Mouse (Mus musculus) CH12.LX (cell line): ENCODE data around the gene Zbtb20. TPM values are rescaled to one million over a fixed set of nuclear protein-coding genes. Genes with fewer than 3 reads are reported as not detected.

Experiments
- DNase-seq: peaks from one replicate; pipeline ENCODE4 v3.0.0-alpha.2; 2013; ENCODE audit errors: extremely low read depth
- H3K27ac ChIP-seq: 2 replicates; pipeline ENCODE4 v1.5.1; 2012; ENCODE audit warnings: low read depth, mild to moderate bottlenecking, control low read depth, moderate library complexity; ENCODE audit not compliant: insufficient read depth
- H3K27me3 ChIP-seq: replicated peaks from 2 replicates; pipeline ENCODE3; 2012; ENCODE audit warnings: inconsistent platforms
- H3K36me3 ChIP-seq, 2 experiments: replicated peaks in 1 of 2; 2 replicates each; pipeline versions ENCODE3 to v1.6.1; 2012; ENCODE audit warnings: inconsistent platforms in 1 of 2, low read length in 1 of 2, mild to moderate bottlenecking in 1 of 2, mixed read lengths in 1 of 2, moderate library complexity in 1 of 2; ENCODE audit not compliant: control insufficient read depth in 1 of 2, insufficient read depth in 1 of 2
- H3K4me1 ChIP-seq, 2 experiments: 2 replicates each; pipeline ENCODE4 v1.6.1; 2012; ENCODE audit warnings: inconsistent platforms in 1 of 2, moderate library complexity in 1 of 2; ENCODE audit not compliant: insufficient read depth in 2 of 2, control insufficient read depth in 1 of 2
- H3K4me2 ChIP-seq: 2 replicates; pipeline ENCODE4 v1.6.1; 2012; ENCODE audit warnings: low read depth, mild to moderate bottlenecking, control low read depth; ENCODE audit not compliant: poor library complexity, insufficient read depth, severe bottlenecking
- H3K4me3 ChIP-seq, 3 experiments: fragments of 150-350 bp in 1 of 3; sonication (generic) in 1 of 3; replicated peaks in 1 of 3; 2 replicates each; pipeline versions ENCODE3 to v1.5.1; 2011 to 2012; ENCODE audit warnings: low read depth in 2 of 3, low read length in 2 of 3, mild to moderate bottlenecking in 2 of 3, moderate library complexity in 2 of 3, control low read depth in 1 of 3, improper control_type of control experiment in 1 of 3, inconsistent platforms in 1 of 3, mixed read lengths in 1 of 3; ENCODE audit not compliant: poor library complexity in 1 of 3
- H3K79me2 ChIP-seq: replicated peaks from 2 replicates; pipeline ENCODE4 v1.6.1; 2012; ENCODE audit warnings: mild to moderate bottlenecking, moderate library complexity; ENCODE audit not compliant: control insufficient read depth, poor library complexity, insufficient read depth, severe bottlenecking; ENCODE audit errors: extremely low read depth
- H3K9ac ChIP-seq: 2 replicates; pipeline ENCODE4 v1.6.1; 2012; ENCODE audit warnings: low read depth, mild to moderate bottlenecking, control low read depth, moderate library complexity; ENCODE audit not compliant: insufficient read depth
- H3K9me3 ChIP-seq: replicated peaks from 2 replicates; pipeline ENCODE3; 2012; ENCODE audit warnings: low read length, inconsistent platforms, mixed read lengths
- BHLHE40 ChIP-seq: IDR thresholded peaks from 2 replicates; pipeline ENCODE4 v1.6.1; 2011; ENCODE audit warnings: mild to moderate bottlenecking, low read depth, low read length, improper control_type of control experiment
- CHD1 ChIP-seq: IDR thresholded peaks from 2 replicates; pipeline ENCODE4 v1.6.1; 2012; ENCODE audit warnings: low read depth, low read length, improper control_type of control experiment, inconsistent platforms
- CHD2 ChIP-seq: IDR thresholded peaks from 2 replicates; pipeline ENCODE4 v1.6.1; 2011; ENCODE audit warnings: low read length, improper control_type of control experiment
- CTCF ChIP-seq, 2 experiments: IDR thresholded peaks in 1 of 2; conservative IDR thresholded peaks in 1 of 2; 2 replicates each; pipeline ENCODE4 v1.5.1; 2011 to 2012; ENCODE audit warnings: low read depth in 2 of 2, low read length in 2 of 2, improper control_type of control experiment in 1 of 2, inconsistent platforms in 1 of 2, mild to moderate bottlenecking in 1 of 2, moderate library complexity in 1 of 2
- ELF1 ChIP-seq: IDR thresholded peaks from 2 replicates; pipeline ENCODE4 v1.6.1; 2014; ENCODE audit warnings: low read depth, mild to moderate bottlenecking, inconsistent platforms, low read length, improper control_type of control experiment
- EP300 ChIP-seq: IDR thresholded peaks from 2 replicates; pipeline ENCODE4 v1.6.1; 2011; ENCODE audit warnings: low read length, improper control_type of control experiment
- ETS1 ChIP-seq: conservative IDR thresholded peaks from 2 replicates; pipeline ENCODE4 v1.6.1; 2012; ENCODE audit warnings: low read depth, mild to moderate bottlenecking, inconsistent platforms, low read length, improper control_type of control experiment, moderate library complexity
- IRF4 ChIP-seq: IDR thresholded peaks from 2 replicates; pipeline ENCODE4 v1.6.1; 2014; ENCODE audit warnings: low read depth, mild to moderate bottlenecking, inconsistent platforms, low read length, improper control_type of control experiment
- JUN ChIP-seq: IDR thresholded peaks from 2 replicates; pipeline ENCODE4 v1.6.1; 2011; ENCODE audit warnings: low read depth, mild to moderate bottlenecking, low read length, improper control_type of control experiment, moderate library complexity; ENCODE audit not compliant: insufficient read depth
- JUND ChIP-seq: conservative IDR thresholded peaks from 2 replicates; pipeline ENCODE4 v1.6.1; 2011; ENCODE audit warnings: low read depth, low read length, improper control_type of control experiment
- KAT2A ChIP-seq: IDR thresholded peaks from 2 replicates; pipeline ENCODE4 v1.6.1; 2012; ENCODE audit warnings: low read length, improper control_type of control experiment, inconsistent platforms; ENCODE audit not compliant: insufficient replicate concordance
- MAFK ChIP-seq: IDR thresholded peaks from 2 replicates; pipeline ENCODE4 v1.6.1; 2011; ENCODE audit warnings: low read length, improper control_type of control experiment; ENCODE audit not compliant: insufficient replicate concordance
- MAX ChIP-seq: IDR thresholded peaks from 2 replicates; pipeline ENCODE4 v1.6.1; 2011; ENCODE audit warnings: low read length, improper control_type of control experiment
- MAZ ChIP-seq: IDR thresholded peaks from 2 replicates; pipeline ENCODE4 v1.6.1; 2012; ENCODE audit warnings: low read depth, mild to moderate bottlenecking, inconsistent platforms, low read length, improper control_type of control experiment, moderate library complexity
- MEF2A ChIP-seq: IDR thresholded peaks from 2 replicates; pipeline ENCODE4 v1.6.1; 2014; ENCODE audit warnings: low read depth, mild to moderate bottlenecking, inconsistent platforms, low read length, improper control_type of control experiment, borderline replicate concordance
- MYC ChIP-seq: IDR thresholded peaks from 2 replicates; pipeline ENCODE4 v1.6.1; 2011; ENCODE audit warnings: low read depth, mild to moderate bottlenecking, improper control_type of control experiment, low read length
- NELFE ChIP-seq: IDR thresholded peaks from 2 replicates; pipeline ENCODE4 v1.6.1; 2011; ENCODE audit warnings: low read depth, low read length, improper control_type of control experiment
- POLR2A ChIP-seq: IDR thresholded peaks from 2 replicates; pipeline ENCODE4 v1.6.1; 2011; ENCODE audit warnings: low read depth, mild to moderate bottlenecking, improper control_type of control experiment, low read length
- POLR2AphosphoS2 ChIP-seq: IDR thresholded peaks from 2 replicates; pipeline ENCODE4 v1.6.1; 2011; ENCODE audit warnings: low read depth, low read length, improper control_type of control experiment
- TBP ChIP-seq: conservative IDR thresholded peaks from 2 replicates; pipeline ENCODE4 v1.6.1; 2011; ENCODE audit warnings: low read depth, low read length, improper control_type of control experiment
- TCF12 ChIP-seq: IDR thresholded peaks from 2 replicates; pipeline ENCODE4 v1.6.1; 2014; ENCODE audit warnings: low read depth, mild to moderate bottlenecking, inconsistent platforms, low read length, improper control_type of control experiment
- ZNF384 ChIP-seq: IDR thresholded peaks from 2 replicates; pipeline ENCODE4 v1.6.1; 2012; ENCODE audit warnings: low read depth, low read length, improper control_type of control experiment, inconsistent platforms
- dilution Hi-C: fragments of 300-500 bp; cut with MboI; formaldehyde crosslinking; loops from 2 replicates; pipeline ENCODE4 v1.14.3; 2020; ENCODE audit warnings: low sequenced_read_pairs; ENCODE audit not compliant: extremely low pct_unique_long_range_greater_than_20kb, extremely low pct_ligation_motif_present
- in situ Hi-C: fragments of 300-500 bp; cut with MboI; formaldehyde crosslinking; loops from 3 replicates; pipeline ENCODE4 v1.14.3; 2019; ENCODE audit warnings: low sequenced_read_pairs, low pct_ligation_motif_present, low pct_unique_long_range_greater_than_20kb, mixed read lengths
- polyA plus RNA-seq: library from polyadenylated mRNA; unstranded; fragments of >175 nt; gene quantifications from 2 replicates; pipeline ENCODE4 v1.2.1, GENCODE M21; 2012; ENCODE audit warnings: low read depth; ENCODE audit not compliant: insufficient read length
- total RNA-seq, 2 experiments: library from RNA; depleted of rRNA; stranded (reverse); fragments of 300-350 nt in 1 of 2; fragments of >200 nt in 1 of 2; gene quantifications; 2 replicates each; pipeline ENCODE4 v1.2.3; 2012 to 2014

The Zbtb20 gene
- total and polyA plus RNA-seq, 3 experiments, result 24.9 to 58.0 (median 51.6) TPM

DNA sequence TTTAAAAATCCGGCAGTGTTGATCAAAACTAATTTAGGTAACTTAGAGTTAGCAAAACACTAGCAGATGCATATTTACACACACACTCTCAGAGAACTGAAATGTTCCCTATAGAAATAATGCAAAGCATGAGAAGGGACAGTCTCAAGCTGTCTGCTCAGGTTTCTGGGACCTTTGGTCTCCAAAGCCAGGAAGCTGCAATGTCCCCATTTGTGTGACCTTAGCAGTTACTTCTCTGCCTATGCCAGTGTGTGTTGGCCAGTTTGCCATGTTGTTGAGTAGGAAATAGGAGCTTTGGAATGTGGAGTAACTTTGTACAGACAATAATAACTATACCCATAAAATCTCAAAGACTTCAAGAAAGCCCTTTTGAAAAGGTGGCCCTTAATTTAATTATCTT lies 602.7 kb downstream of the Zbtb20 start:
- Histone ChIP-seq H3K27me3 (no peaks in the 10 kb centered on the region), H3K4me2 (peak overlapping the region; percentile 97), H3K27ac (peak overlapping the region; percentile 90), H3K4me3 (no peak overlapping the region), H3K9me3 (no peaks in the 10 kb centered on the region), H3K4me1 (peaks cover 27 to 91% of the 10 kb centered on the region in 2 experiments), H3K9ac (peak overlapping the region; percentile 68), H3K79me2 (peaks cover 75% of the 10 kb centered on the region), H3K36me3 (peaks cover 10 to 33% of the 10 kb centered on the region in 2 experiments)
- dilution Hi-C loops (no loop called here), in situ Hi-C loops (no loop called here)
- no peak for DNase-seq
- peak; percentile 87 for TF ChIP-seq CHD1
- no peak for TF ChIP-seq ZNF384
- TF ChIP-seq MAFK, result no peak
- peak; percentile 50; the same call in 1 of the 2 replicates for TF ChIP-seq POLR2AphosphoS2

GRCm38 (mm10) chr16:43480532-43480931 lies 604.9 kb downstream of the Zbtb20 start:
- Histone ChIP-seq H3K4me1 (peaks cover 29 to 97% of the 10 kb centered on the region in 2 experiments), H3K9ac (peak overlapping the region; percentile 52), H3K27me3 (no peaks in the 10 kb centered on the region), H3K27ac (peak overlapping the region; percentile 73), H3K4me2 (peak overlapping the region; percentile 73; the same call in 1 of the 2 replicates), H3K36me3 (peaks cover 9 to 33% of the 10 kb centered on the region in 2 experiments), H3K79me2 (peaks cover 74% of the 10 kb centered on the region), H3K4me3 (no peak overlapping the region), H3K9me3 (no peaks in the 10 kb centered on the region)
- no peak for DNase-seq
- 0 out of 2 replicates have a peak, but pooled peaks have one; percentile 5 for TF ChIP-seq CHD1
- TF ChIP-seq JUN, result no peak
- 0 out of 2 replicates have a peak, but pooled peaks have one; percentile 11 for TF ChIP-seq MYC
- 0 out of 2 replicates have a peak, but pooled peaks have one; percentile 24 for TF ChIP-seq TCF12
- peak; percentile 22; the same call in 1 of the 2 replicates for TF ChIP-seq EP300
- 0 out of 2 replicates have a peak, but pooled peaks have one; percentile 6 for TF ChIP-seq POLR2A
- TF ChIP-seq NELFE, result 0 out of 2 replicates have a peak, but pooled peaks have one; percentile 13
- no peak for TF ChIP-seq CTCF (conservative IDR thresholded peaks at IDR 0.05 in 1 of 2, IDR thresholded peaks at IDR 0.05 in 1 of 2; ENCODE audit: low read depth in 2 of 2, low read length in 2 of 2)
- TF ChIP-seq MAX, result peak; percentile 22; the same call in 1 of the 2 replicates
- dilution Hi-C loops, result no loop called here
- in situ Hi-C loops, result no loop called here

DNA sequence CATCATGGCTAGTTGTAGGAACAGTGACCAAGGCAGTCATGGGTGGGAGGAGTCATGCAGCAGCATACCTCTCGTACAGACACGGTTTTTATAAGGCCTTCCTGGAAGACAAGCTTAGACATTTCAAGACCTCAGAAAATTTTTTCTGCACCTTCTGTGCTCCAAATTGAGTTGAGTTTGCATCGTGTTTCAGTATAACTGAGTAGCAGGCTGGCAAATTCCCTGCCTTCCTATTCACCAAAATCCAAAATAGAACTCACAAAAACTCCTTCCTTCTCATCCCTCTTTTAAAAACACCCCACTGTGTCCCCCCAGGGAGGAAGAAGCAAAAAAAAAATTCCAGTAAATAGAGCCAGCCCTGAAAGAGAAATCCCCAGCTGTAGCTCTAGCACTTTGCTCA lies 606.4 kb downstream of the Zbtb20 start:
- Histone ChIP-seq H3K9me3 (no peaks in the 10 kb centered on the region), H3K27ac (peak overlapping the region; percentile 93), H3K27me3 (no peaks in the 10 kb centered on the region), H3K4me2 (peak overlapping the region; percentile 100), H3K36me3 (peaks cover 5 to 32% of the 10 kb centered on the region in 2 experiments), H3K4me1 (peaks cover 28 to 95% of the 10 kb centered on the region in 2 experiments), H3K4me3 (no peak overlapping the region), H3K79me2 (peaks cover 75% of the 10 kb centered on the region), H3K9ac (peak overlapping the region; percentile 89)
- in situ Hi-C loops (no loop called here), dilution Hi-C loops (no loop called here)
- peak; percentile 47 for TF ChIP-seq BHLHE40
- peak; percentile 79 for TF ChIP-seq IRF4
- TF ChIP-seq TCF12, result peak; percentile 43; the same call in 1 of the 2 replicates
- TF ChIP-seq MAX, result peak; percentile 46; the same call in 1 of the 2 replicates
- peak; percentile 70 for TF ChIP-seq ETS1
- no peak for TF ChIP-seq CTCF (conservative IDR thresholded peaks at IDR 0.05 in 1 of 2, IDR thresholded peaks at IDR 0.05 in 1 of 2; ENCODE audit: low read depth in 2 of 2, low read length in 2 of 2)
- peak; percentile 46 for TF ChIP-seq ELF1
- TF ChIP-seq EP300, result peak; percentile 74
- TF ChIP-seq JUN, result no peak
- peak; percentile 42; the same call in 1 of the 2 replicates for TF ChIP-seq MYC
- TF ChIP-seq TBP, result peak; percentile 82
- no peak for TF ChIP-seq CHD2
- peak; percentile 94 for TF ChIP-seq ZNF384
- no peak for TF ChIP-seq KAT2A
- peak; percentile 56 for TF ChIP-seq POLR2A
- TF ChIP-seq MAZ, result no peak
- peak; percentile 24; the same call in 1 of the 2 replicates for TF ChIP-seq JUND
- TF ChIP-seq MEF2A, result peak; percentile 91
- DNase-seq, result no peak
